Mouse (Mus musculus) frontal cortex, adult (tissue): ENCODE data around the gene Slc10a6.

Source experiments
- ATAC-seq: cut with Nextera tagmentation; 2 replicates; pipeline ENCODE4 v1.9.2; 2017; ENCODE audit warnings: mild to moderate bottlenecking, moderate library complexity, mixed read lengths; ENCODE audit not compliant: low TSS enrichment

The Slc10a6 gene

GRCm38 (mm10) chr5:103620301-103620973 is 8.8 kb downstream of the Slc10a6 start:
- ATAC-seq, result peak; percentile 23; the same call in 1 of the 2 replicates

GRCm38 (mm10) chr5:103617191-103617590 is 12.0 kb downstream of the Slc10a6 start:
- ATAC-seq, result no peak

- no peak for ATAC-seq
These were observed 14.8 kb downstream of the Slc10a6 start for GRCm38 (mm10) chr5:103614356-103614755.

- ATAC-seq, result no peak
These were observed 16.9 kb downstream of the Slc10a6 start for GRCm38 (mm10) chr5:103612316-103612715.

- no peak for ATAC-seq
These were observed 18.2 kb downstream of the Slc10a6 start for GRCm38 (mm10) chr5:103610856-103611472.

GRCm38 (mm10) chr5:103610148-103610547 is 19.1 kb downstream of the Slc10a6 start:
- ATAC-seq, result no peak

GRCm38 (mm10) chr5:103605707-103606106 is 23.5 kb downstream of the Slc10a6 start:
- no peak for ATAC-seq

- no peak for ATAC-seq
These were observed 25.9 kb downstream of the Slc10a6 start for GRCm38 (mm10) chr5:103603115-103603893.

- no peak for ATAC-seq
These were observed 30.3 kb downstream of the Slc10a6 start for GRCm38 (mm10) chr5:103598881-103599280.

- no peak for ATAC-seq
These were observed 30.9 kb downstream of the Slc10a6 start for GRCm38 (mm10) chr5:103598264-103598663.

- no peak for ATAC-seq
These were observed 31.6 kb downstream of the Slc10a6 start for GRCm38 (mm10) chr5:103597604-103598003.

GRCm38 (mm10) chr5:103596467-103597146 is 32.6 kb downstream of the Slc10a6 start:
- ATAC-seq, result no peak

GRCm38 (mm10) chr5:103595394-103596226 is 33.6 kb downstream of the Slc10a6 start:
- no peak for ATAC-seq

- no peak for ATAC-seq
These were observed 35.6 kb downstream of the Slc10a6 start for GRCm38 (mm10) chr5:103593575-103593974.

- peak; percentile 85 for ATAC-seq
These were observed 36.5 kb downstream of the Slc10a6 start for GRCm38 (mm10) chr5:103592706-103593105.

- ATAC-seq, result no peak
These were observed 37.4 kb downstream of the Slc10a6 start for GRCm38 (mm10) chr5:103591846-103592245.

GRCm38 (mm10) chr5:103587219-103587618 is 42.0 kb downstream of the Slc10a6 start:
- no peak for ATAC-seq

- ATAC-seq, result peak; percentile 52
These were observed 49.4 kb downstream of the Slc10a6 start for GRCm38 (mm10) chr5:103579680-103580420.

- no peak for ATAC-seq
These were observed 59.8 kb downstream of the Slc10a6 start for GRCm38 (mm10) chr5:103569446-103569845.

- no peak for ATAC-seq
These were observed 61.2 kb downstream of the Slc10a6 start for GRCm38 (mm10) chr5:103568034-103568433.
